Mouse (Mus musculus): Measurements from ENCODE around the gene Iqsec3. TPM values are rescaled to one million over a fixed set of nuclear protein-coding genes. Genes with fewer than 3 reads are reported as not detected.

The Iqsec3 gene
- not detected for polyA plus RNA-seq (2014; fragmentation: Illumina TruSeq; extraction: RNeasy Lipid Tissue Mini Kit (QIAGEN cat#74804); ENCODE audit: low read depth, low replicate concordance)

DNA sequence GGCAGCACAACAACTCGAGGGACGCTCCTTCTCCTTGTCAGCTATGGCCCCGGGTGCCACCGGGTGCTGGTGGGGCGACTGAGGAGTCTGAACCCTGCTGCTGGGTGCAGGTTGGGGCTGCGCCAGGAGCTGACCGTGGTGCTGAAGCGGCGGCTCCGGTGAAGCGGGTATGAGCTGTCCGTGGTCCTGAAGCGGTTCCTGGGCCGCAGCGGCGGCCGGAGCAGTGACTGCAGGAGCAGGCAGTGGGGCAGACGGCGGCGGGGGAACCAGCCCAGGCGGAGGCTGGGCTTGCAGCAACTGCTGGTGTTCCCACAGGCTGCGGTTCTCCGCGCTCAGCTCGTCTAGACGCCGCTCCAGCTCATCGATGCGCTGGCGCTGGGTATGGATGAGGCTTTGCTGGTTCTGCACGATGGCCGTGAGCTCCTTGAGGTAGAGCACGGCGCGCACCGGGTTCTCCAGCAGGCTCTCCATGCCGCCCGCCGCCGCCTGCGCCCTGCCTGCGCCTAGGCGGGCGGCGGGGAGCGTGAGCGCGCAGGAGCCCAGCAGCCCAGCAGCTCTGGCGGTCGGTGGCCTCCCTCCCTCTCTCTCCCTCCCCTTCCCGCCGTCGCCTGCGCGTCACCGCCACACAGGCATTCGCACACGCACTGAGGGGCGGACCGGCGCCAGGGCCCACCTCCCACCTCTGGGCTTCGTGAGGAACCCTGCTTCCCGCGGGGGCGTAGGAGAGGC is at the start of gene Iqsec3:
Gene Iqsec3 (minus strand): TSS at position 586 of the 729 bp plus-strand sequence.

DNA sequence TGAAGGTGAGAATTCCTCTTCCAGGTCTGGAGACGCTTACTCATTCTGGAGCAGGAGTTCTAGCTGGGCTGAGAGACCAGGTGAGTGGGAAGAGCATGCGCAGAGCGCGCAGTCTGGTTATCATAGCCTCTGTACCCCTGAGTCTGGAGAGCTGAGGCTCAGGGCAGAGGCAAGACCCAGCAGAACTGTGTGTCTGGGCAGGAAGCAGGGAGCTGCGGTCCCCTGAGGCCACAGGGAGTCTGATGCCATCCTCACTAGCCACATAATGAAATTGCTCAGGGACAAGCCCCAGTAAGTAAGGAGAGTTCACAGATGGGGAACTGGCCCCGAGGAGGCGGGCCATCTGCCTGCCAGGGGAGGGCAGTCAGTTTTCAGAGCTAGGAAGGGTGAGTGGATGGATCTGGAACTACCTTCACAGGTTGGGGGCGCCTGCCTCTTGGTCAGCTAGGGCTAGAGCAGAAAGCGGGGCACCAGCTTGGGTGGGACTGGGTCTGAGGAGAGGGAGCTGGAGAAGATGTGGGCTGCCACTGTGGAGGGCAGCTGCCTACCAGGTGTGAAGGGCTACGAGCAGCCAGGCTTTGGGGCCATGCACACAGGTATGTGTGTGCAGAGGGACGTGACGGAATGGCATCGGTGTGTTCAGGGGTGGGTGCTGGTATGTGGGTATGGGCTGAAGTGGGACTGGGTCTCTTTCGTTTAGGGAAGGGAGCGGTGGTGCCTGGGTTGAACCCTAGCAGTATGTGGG is 130.3 kb downstream of the Iqsec3 start, which contains the start of gene Slc6a12:
Gene Slc6a12 (plus strand): TSS at position 51 of the 745 bp plus-strand sequence.

Other genes starting within 250 kb of the Iqsec3 start
- gene Usp18, start 227.8 kb downstream of the Iqsec3 start, polyA plus RNA-seq (2014; fragmentation: Illumina TruSeq; extraction: RNeasy Lipid Tissue Mini Kit (QIAGEN cat#74804); ENCODE audit: low read depth, low replicate concordance) = 4.3 TPM
- 16.3 TPM for gene Slc6a13, start 173.5 kb downstream of the Iqsec3 start, polyA plus RNA-seq (2014; fragmentation: Illumina TruSeq; extraction: RNeasy Lipid Tissue Mini Kit (QIAGEN cat#74804); ENCODE audit: low read depth, low replicate concordance)
- gene Slc6a12, start 130.6 kb downstream of the Iqsec3 start, polyA plus RNA-seq (2014; fragmentation: Illumina TruSeq; extraction: RNeasy Lipid Tissue Mini Kit (QIAGEN cat#74804); ENCODE audit: low read depth, low replicate concordance) = 1.5 TPM
- 0.49 TPM for gene A2m, start 161.7 kb upstream of the Iqsec3 start, polyA plus RNA-seq (2014; fragmentation: Illumina TruSeq; extraction: RNeasy Lipid Tissue Mini Kit (QIAGEN cat#74804); ENCODE audit: low read depth, low replicate concordance)

All from kidney, adult 10 weeks (tissue).